Mouse (Mus musculus) hindbrain, embryonic 10.5 days (tissue): ENCODE measurements around the gene Itih4. TPM values are rescaled to one million over a fixed set of nuclear protein-coding genes. Genes with fewer than 3 reads are reported as not detected.
A peak's percentile ranks its signal among the peaks of the same experiment; 100 is the strongest.

Experiments
- DNase-seq: peaks from one replicate; pipeline ENCODE4 v3.0.0-alpha.2; 2017; ENCODE audit warnings: low spot score
- H3K27ac ChIP-seq: fragments of 300-500 bp; sonication (generic); 2 replicates; pipeline ENCODE4 v1.5.1; 2016; ENCODE audit warnings: mild to moderate bottlenecking, moderate library complexity
- H3K27me3 ChIP-seq: fragments of 300-500 bp; sonication (generic); 2 replicates; pipeline ENCODE4 v1.6.1; 2016; ENCODE audit warnings: mild to moderate bottlenecking; ENCODE audit not compliant: poor library complexity, insufficient read depth, severe bottlenecking
- H3K36me3 ChIP-seq: fragments of 300-500 bp; sonication (generic); 2 replicates; pipeline ENCODE4 v1.6.1; 2016; ENCODE audit warnings: mild to moderate bottlenecking, moderate library complexity
- H3K4me1 ChIP-seq: fragments of 300-500 bp; sonication (generic); replicated peaks from 2 replicates; pipeline ENCODE4 v1.6.1; 2016; ENCODE audit warnings: mild to moderate bottlenecking
- H3K4me3 ChIP-seq: fragments of 300-500 bp; sonication (generic); 2 replicates; pipeline ENCODE4 v1.5.1; 2016; ENCODE audit warnings: mild to moderate bottlenecking, moderate library complexity
- H3K9me3 ChIP-seq: fragments of 300-500 bp; sonication (generic); 2 replicates; pipeline ENCODE4 v1.6.1; 2016; ENCODE audit warnings: mild to moderate bottlenecking, moderate library complexity
- WGBS: fragments of 180-500 bp; shearing (Covaris S2); methylation state at CpG from one replicate; pipeline ENCODE4 v1.1.7; 2016; 5-methylcytosine and 5-hydroxymethylcytosine counted together
- polyA plus RNA-seq: library from polyadenylated mRNA; unstranded; fragments of >200 nt; fragmentation: Nextera tagmentation; extraction: Ambion mirVana; gene quantifications from 2 replicates; pipeline ENCODE4 v1.2.1, GENCODE M21; 2016

The Itih4 gene
- polyA plus RNA-seq, 1 experiment from 2014 or later: not detected

DNA sequence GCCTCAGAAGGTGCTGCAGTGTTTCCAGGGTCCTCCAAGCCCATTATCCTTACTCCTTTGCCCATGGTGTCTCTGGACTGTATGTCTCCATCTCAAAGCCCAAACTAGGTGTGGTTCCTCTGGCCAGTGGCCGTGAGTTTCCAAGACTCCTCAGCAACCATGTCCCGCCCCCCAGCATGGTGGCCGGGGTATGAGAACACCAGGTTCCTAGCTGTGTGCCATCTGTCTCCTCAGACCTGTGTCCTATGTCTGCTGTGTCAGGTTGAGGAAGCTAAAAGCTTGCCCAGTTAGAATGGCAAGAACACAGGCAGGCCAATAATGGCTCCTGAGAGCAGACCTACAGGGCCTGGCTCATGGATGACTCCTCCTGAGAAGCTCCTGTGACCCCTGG, 4.6 kb upstream of the Itih4 start:
- no peaks in the 10 kb centered on the region for H3K9me3 ChIP-seq
- H3K36me3 ChIP-seq: peaks cover 3% of the 10 kb centered on the region; the same call in 1 of the 2 replicates
- H3K4me3 ChIP-seq: no peak overlapping the region
- no peaks in the 10 kb centered on the region for H3K27me3 ChIP-seq
- H3K27ac ChIP-seq: no peak overlapping the region
- 92% methylated on average over 3 of the region's 3 CpGs for WGBS
- H3K4me1 ChIP-seq: peaks cover 17% of the 10 kb centered on the region
- no peak for DNase-seq

DNA sequence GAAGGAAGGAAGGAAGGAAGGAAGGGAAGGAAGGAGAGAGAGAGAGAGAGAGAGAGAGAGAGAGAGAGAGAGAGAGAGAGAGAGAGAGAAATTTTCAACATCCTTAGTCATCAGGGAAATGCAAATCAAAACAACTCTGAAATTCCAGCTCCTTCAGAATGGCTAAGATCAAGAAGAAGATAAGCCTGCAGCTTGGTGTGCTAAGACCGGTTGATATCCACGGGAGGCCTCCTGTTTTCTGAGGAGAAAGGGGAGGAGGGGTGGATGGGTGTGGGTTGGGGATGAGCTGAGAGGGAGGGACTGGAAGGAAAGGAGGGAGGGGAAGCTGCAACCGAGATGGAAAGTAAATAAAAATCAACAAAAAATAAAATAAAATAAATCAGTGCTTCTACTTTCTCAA, 978 bp upstream of the Itih4 start:
- Histone ChIP-seq H3K27ac (no peak overlapping the region), H3K4me3 (no peak overlapping the region), H3K36me3 (no peaks in the 10 kb centered on the region), H3K4me1 (peaks cover 11% of the 10 kb centered on the region), H3K9me3 (no peaks in the 10 kb centered on the region), H3K27me3 (no peaks in the 10 kb centered on the region)
- no peak for DNase-seq
- 14% methylated on average over 3 of the region's 3 CpGs for WGBS

DNA sequence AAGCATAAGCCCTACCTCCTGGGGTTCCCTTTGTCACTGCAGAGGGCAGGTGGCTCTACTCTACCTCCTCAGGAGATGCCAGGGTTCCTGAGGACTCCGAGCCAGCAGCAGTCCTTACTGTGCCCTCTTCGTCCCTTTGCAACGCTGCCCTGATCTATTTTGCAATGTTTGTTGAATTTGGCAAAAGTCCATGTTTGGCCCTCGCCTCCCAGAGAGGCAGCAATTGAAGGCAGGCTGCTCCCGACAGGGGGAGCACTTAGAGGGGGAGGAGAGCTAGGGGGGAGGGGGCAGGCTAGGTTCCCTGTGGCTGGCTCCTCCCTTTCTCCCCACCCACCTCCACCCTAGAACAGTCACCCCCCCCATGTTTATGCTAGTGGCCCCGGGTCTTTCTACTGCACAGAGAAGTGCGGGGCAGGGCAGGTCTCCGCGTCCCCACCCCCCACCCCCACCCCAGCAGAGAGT, 2.0 kb downstream of the Itih4 start:
- Histone ChIP-seq H3K27ac (peak overlapping the region; percentile 50), H3K27me3 (no peaks in the 10 kb centered on the region), H3K9me3 (no peaks in the 10 kb centered on the region), H3K4me3 (no peak overlapping the region), H3K4me1 (peaks cover 8% of the 10 kb centered on the region), H3K36me3 (no peaks in the 10 kb centered on the region)
- WGBS: 30% methylated on average over 9 of the region's 9 CpGs
- DNase-seq: no peak

DNA sequence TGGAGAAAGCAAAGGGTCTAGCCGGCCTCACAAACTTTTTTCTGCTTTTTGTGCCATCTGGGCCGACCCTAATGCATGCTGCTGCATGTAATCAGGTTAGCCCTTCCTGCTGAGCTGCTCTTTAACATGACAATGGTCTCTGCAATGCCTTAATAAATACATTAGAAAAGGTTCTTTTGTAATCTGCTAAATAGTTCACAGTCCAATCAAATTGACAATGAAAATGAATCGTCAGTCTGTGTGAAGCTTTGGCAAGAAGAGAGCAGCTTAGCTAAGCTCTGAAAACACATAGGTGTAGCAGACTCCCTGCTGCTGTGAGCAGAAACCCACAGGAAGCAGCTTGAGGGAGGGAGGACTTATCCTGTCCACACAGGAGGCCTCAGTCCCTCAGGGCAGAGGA, 13.7 kb downstream of the Itih4 start:
- H3K27me3 ChIP-seq: no peaks in the 10 kb centered on the region

DNA sequence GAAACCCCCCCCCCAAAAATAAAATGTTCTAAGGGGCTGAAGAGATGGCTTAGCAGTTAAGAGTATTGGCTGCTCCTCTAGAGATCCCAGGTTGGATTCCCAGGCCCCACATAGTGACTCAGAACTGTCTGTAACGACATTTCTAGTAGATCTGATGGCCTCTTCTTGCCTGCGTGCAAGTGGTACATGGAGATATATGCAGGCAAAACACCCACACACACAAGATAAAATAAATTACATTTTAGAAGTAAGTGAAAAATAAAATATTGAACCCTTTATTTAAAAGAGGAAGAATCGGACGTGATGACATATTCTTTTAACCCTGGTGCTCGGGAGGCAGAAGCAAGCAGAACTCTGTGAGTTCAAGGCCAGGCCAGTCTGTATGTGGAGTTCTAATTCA, 16.4 kb downstream of the Itih4 start:
- 91% methylated on average over 5 of the region's 5 CpGs for WGBS
- H3K27ac ChIP-seq: no peak overlapping the region
- no peak overlapping the region for H3K4me3 ChIP-seq
- no peaks in the 10 kb centered on the region for H3K36me3 ChIP-seq
- H3K9me3 ChIP-seq: peaks cover 9% of the 10 kb centered on the region
- no peaks in the 10 kb centered on the region for H3K27me3 ChIP-seq
- 0 out of 2 replicates have a peak, but pooled peaks cover 5% of the 10 kb centered on the region for H3K4me1 ChIP-seq
- no peak for DNase-seq

More for the DNA sequence above, 13.7 kb downstream of the Itih4 start:
- DNase-seq: no peak
- no peak overlapping the region for H3K4me3 ChIP-seq
- no peak overlapping the region for H3K27ac ChIP-seq
- WGBS: 44% methylated on average over 3 of the region's 3 CpGs
- no peaks in the 10 kb centered on the region for H3K36me3 ChIP-seq
- H3K9me3 ChIP-seq: peaks cover 9% of the 10 kb centered on the region
- 0 out of 2 replicates have a peak, but pooled peaks cover 8% of the 10 kb centered on the region for H3K4me1 ChIP-seq

DNA sequence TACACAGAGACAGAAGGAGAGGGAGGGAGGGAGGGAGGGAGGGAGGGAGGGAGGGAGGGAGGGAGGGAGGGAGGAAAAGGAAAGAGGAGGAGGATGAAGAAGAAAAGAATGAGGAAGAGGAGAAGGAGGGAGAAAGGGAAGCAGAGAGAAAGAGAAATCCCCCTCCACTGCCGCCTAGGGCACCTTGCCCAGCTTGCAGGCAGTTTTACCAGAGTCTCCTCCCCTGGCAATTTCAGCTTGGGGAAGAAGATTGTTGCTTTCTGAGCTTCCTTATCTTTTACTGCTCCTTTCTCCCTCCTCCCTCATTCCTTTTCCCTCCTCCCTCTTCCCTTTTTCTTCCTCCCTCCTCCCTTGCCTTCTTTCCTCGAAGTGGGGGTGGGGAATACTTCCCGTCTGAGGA, 16.8 kb downstream of the Itih4 start:
- Histone ChIP-seq H3K36me3 (no peaks in the 10 kb centered on the region), H3K9me3 (peaks cover 9% of the 10 kb centered on the region), H3K27ac (no peak overlapping the region), H3K27me3 (no peaks in the 10 kb centered on the region), H3K4me1 (0 out of 2 replicates have a peak, but pooled peaks cover 5% of the 10 kb centered on the region), H3K4me3 (no peak overlapping the region)
- 70% methylated on average over 3 of the region's 3 CpGs for WGBS
- no peak for DNase-seq

DNA sequence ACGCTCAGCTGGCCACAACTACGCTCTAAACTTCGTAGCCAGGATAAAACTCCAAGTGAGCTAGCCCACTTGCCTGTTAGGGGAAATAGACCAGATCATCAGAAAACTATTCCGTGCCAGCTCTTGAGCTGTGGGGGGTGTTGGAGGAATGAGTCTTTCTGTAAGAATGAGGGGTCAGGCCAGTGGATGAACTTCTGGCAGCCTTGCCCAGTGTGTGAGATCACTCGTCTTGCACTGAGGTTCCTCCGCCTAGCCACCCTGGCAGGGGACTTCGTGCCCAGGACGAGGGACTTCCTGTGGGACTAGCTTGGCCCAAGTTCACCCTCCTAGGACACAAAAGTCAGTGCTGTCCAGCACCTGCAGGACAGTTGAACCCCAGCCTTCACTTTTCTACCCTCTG, 18.0 kb downstream of the Itih4 start:
- no peak overlapping the region for H3K4me3 ChIP-seq
- H3K4me1 ChIP-seq: 0 out of 2 replicates have a peak, but pooled peaks cover 5% of the 10 kb centered on the region
- DNase-seq: no peak
- 86% methylated on average over 8 of the region's 8 CpGs for WGBS
- no peaks in the 10 kb centered on the region for H3K27me3 ChIP-seq
- H3K9me3 ChIP-seq: peaks cover 8% of the 10 kb centered on the region
- H3K36me3 ChIP-seq: no peaks in the 10 kb centered on the region
- H3K27ac ChIP-seq: no peak overlapping the region

DNA sequence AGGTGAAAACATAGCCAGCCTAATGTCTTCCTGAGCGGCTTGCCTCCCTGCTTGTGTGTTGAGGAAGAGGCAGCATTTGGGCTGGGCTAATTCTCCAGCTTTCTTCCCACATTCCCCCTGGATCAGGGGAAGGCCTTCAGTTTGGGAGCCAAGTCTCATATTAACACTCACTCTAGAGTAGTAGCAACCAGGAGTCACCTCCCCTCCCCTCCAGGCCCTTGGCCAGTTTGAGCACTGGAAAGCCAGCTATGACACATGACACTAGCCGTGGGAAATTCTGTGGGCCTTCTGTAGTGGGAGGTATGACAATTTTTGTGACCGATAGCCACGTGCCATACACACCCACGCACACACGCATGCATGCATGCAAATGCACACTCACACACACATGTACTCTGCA, 19.7 kb downstream of the Itih4 start:
- no peaks in the 10 kb centered on the region for H3K9me3 ChIP-seq
- 93% methylated on average over 6 of the region's 6 CpGs for WGBS
- no peaks in the 10 kb centered on the region for H3K36me3 ChIP-seq
- no peak for DNase-seq
- no peaks in the 10 kb centered on the region for H3K27me3 ChIP-seq
- H3K4me1 ChIP-seq: no peaks in the 10 kb centered on the region
- H3K4me3 ChIP-seq: no peak overlapping the region
- no peak overlapping the region for H3K27ac ChIP-seq

DNA sequence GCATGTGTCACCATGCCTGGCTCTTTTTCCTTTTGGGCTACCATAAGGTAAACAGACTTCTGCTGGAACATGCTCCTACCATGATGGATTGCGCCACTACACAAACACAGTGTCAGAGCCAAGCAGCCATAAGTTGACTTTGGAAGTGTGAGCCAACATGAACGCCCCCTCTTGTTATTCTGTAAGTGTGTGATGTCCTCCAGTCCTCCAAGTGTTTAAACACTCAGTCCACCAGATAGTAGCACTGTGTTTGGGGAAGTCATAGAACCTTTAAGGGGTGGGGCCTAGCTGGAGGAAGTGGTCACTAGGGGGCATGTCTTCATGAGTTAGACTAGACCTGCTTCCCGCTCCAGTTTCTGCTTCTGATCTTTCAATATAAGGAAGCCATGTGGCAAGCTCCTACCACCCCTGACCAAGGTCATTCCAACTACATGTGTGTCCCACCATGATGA, 21.6 kb downstream of the Itih4 start:
- H3K27me3 ChIP-seq: no peaks in the 10 kb centered on the region
- 86% methylated on average over 3 of the region's 3 CpGs for WGBS
- no peak for DNase-seq
- no peak overlapping the region for H3K4me3 ChIP-seq
- no peaks in the 10 kb centered on the region for H3K9me3 ChIP-seq
- no peaks in the 10 kb centered on the region for H3K36me3 ChIP-seq
- H3K4me1 ChIP-seq: no peaks in the 10 kb centered on the region
- no peak overlapping the region for H3K27ac ChIP-seq

DNA sequence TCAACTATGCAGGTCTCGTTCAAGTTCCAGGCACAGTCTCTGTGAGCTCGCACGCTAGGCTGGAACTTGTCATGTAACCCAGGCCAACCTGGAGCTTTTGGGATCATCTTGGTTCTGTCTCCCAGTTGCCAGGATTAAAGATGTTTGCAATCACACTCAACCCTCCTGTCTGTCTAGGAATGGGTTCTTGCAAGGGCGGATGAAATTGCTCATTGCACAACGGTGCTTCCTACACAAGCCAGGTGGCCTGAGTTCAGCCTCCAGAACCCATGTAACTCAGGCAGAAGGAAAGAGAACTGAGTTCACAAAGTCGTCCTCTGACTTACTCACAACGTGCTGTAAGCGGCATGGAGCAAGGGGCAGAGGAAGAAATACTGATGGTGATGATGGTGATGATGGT, 24.9 kb downstream of the Itih4 start:
- Histone ChIP-seq H3K9me3 (no peaks in the 10 kb centered on the region), H3K27ac (no peak overlapping the region), H3K27me3 (no peaks in the 10 kb centered on the region), H3K4me3 (no peak overlapping the region), H3K4me1 (no peaks in the 10 kb centered on the region), H3K36me3 (no peaks in the 10 kb centered on the region)
- DNase-seq: no peak
- WGBS: 92% methylated on average over 8 of the region's 8 CpGs

DNA sequence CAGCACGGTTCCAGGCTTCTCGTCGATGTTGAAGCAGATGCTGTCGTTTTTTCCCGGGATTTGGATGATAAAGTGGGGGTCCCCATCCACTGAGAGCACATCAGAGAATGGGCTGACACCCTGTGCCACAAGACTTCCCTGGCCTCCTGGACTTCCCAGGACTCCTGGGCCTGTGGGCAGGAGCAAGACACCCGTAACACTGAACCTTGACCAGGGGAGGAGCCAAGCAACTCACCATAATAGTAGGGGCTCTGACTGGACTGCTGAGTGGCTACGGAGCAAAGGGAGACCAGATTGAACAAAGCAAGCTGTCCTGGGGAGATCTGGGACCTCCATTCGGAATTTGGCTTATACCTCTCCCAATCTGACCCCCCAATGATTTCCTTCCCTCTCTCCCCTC, 26.4 kb downstream of the Itih4 start:
- Histone ChIP-seq H3K4me3 (no peak overlapping the region), H3K27me3 (no peaks in the 10 kb centered on the region), H3K4me1 (no peaks in the 10 kb centered on the region), H3K27ac (no peak overlapping the region), H3K36me3 (no peaks in the 10 kb centered on the region), H3K9me3 (no peaks in the 10 kb centered on the region)
- no peak for DNase-seq
- 85% methylated on average over 8 of the region's 8 CpGs for WGBS

DNA sequence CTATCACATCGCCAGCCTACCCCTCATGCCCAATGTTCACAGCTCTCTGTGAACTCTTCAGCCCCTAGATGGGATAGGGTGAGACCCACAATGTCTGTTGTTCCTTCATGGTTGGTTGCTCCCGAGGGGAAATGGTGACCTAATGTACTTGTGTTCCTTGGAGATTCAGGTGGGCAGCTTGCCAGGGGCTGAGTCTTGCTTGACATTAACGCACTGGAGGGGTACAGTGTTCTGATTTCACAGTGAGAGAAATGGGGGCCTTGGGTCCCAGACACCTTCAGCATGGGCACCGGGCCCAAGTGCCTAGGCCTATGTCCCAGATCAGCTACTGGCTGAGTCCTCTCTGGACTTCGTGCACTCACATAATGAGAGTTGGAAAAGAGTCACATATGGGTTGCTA, 27.1 kb downstream of the Itih4 start:
- Histone ChIP-seq H3K27ac (no peak overlapping the region), H3K36me3 (no peaks in the 10 kb centered on the region), H3K4me1 (no peaks in the 10 kb centered on the region), H3K4me3 (no peak overlapping the region), H3K9me3 (no peaks in the 10 kb centered on the region), H3K27me3 (no peaks in the 10 kb centered on the region)
- 91% methylated on average over 5 of the region's 5 CpGs for WGBS
- DNase-seq: no peak

DNA sequence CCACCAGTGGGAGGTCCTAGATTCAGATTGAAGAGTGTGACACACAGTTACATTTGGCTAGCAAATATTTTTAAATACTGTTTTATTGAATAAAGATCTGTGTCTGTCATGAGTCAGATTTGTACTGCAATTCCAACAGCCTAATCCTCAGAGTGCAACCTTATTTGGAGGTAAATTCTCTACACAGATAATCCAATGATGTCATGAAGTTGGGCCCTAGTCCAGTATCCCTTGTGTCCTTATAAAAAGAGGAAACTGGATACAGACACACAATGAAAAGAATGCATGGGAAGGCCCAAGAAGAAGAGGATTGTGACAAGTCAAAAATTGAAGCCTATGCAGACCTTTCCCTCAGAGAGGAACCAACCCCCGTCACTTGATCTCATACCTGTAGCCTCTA, 30.2 kb downstream of the Itih4 start:
- no peak overlapping the region for H3K4me3 ChIP-seq
- H3K4me1 ChIP-seq: no peaks in the 10 kb centered on the region
- H3K27ac ChIP-seq: no peak overlapping the region
- H3K36me3 ChIP-seq: no peaks in the 10 kb centered on the region
- no peaks in the 10 kb centered on the region for H3K9me3 ChIP-seq
- no peaks in the 10 kb centered on the region for H3K27me3 ChIP-seq
- no peak for DNase-seq
- 81% methylated on average over 1 of the region's 1 CpGs for WGBS

DNA sequence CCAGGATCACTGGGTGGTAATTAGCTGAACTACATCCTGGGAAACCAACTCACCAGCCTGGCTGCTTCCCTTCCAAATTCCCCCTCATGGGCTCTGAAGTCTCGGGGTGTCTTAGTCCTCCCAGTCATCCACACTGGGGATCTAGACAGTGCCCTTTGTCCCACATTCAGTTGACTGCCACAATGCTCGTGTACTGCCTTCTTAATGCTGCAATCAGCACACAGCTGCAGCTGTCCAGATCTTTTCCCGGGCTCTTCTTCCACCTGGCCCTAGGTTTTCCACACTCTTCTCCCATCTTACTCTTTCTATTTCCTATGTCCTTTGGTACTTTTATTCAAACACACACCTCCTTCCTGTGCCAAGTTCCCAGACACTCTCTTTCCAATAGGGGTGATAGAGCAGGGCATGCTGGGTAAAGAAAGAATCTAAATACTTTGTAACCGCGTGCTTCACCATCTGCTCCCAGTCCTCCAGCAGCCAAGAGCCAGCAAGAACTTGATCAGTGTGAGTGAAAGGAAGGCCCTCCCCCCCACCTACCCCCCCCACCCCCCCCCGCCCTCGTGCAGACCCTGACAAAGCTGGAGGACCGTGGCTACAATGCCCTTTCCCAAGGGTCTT, 35.9 kb downstream of the Itih4 start:
- no peak for DNase-seq
- H3K4me3 ChIP-seq: no peak overlapping the region
- WGBS: 62% methylated on average over 8 of the region's 8 CpGs
- 0 out of 2 replicates have a peak overlapping the region, but pooled peaks have one; percentile 67 for H3K27ac ChIP-seq
- H3K36me3 ChIP-seq: no peaks in the 10 kb centered on the region
- H3K9me3 ChIP-seq: no peaks in the 10 kb centered on the region
- no peaks in the 10 kb centered on the region for H3K27me3 ChIP-seq
- H3K4me1 ChIP-seq: peaks cover 17% of the 10 kb centered on the region
